Mouse (Mus musculus) T-cell, adult 66 days (primary cell): ENCODE results near the gene Sertm1. TPM values are rescaled to one million over a fixed set of nuclear protein-coding genes. Genes with fewer than 3 reads are reported as not detected.

ENCODE experiments used
- total RNA-seq, 2 experiments: library from RNA; stranded (reverse); gene quantifications; 3 replicates in 1 of 2; 4 replicates in 1 of 2; pipeline ENCODE4 v1.2.4; 2023

The Sertm1 gene
- total RNA-seq: not detected

DNA sequence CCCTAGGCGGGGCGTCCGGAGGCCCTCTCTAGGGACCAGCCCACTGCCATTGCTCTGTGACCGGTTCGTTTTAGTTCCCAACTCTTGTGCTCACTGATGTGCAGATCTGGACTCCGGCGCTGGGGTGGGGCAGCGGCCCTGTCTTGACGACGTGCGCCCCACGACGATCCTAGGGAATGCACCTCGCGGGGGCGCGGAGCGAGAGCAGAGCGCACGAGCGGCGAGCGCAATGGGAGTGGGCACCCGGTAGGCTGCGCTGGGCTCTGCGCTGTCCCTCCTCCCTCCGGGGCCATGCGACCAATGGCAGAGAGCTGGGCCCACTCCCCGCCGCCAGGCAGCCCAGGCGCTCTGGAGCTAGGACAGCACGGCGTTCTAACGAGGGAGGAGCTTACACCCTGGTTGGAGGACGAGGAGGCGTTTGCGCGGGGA lies at the start of gene Sertm1:
Gene Sertm1, minus strand, starts transcription at position 245 of the 429 bp plus-strand sequence.

Other genes starting within 250 kb of the Sertm1 start
- gene Supt20, start 223.1 kb downstream of the Sertm1 start, total RNA-seq: 100 to 1,000 TPM; 148 to 155 TPM
- not detected for gene Gm21958, start 201.5 kb downstream of the Sertm1 start, total RNA-seq
- gene Exosc8, start 180.5 kb downstream of the Sertm1 start, total RNA-seq: 100 to 1,000 TPM; 118 to 130 TPM
- gene Alg5, start 180.3 kb downstream of the Sertm1 start, total RNA-seq: 10 to 100 TPM; 29.4 to 30.9 TPM
- gene Smad9, start 160.3 kb downstream of the Sertm1 start, total RNA-seq: not detected
- gene Rfxap, start 108.1 kb downstream of the Sertm1 start, total RNA-seq: 10 to 100 TPM; 32.3 to 36.7 TPM
- gene Ccna1, start 139.6 kb upstream of the Sertm1 start, total RNA-seq: not detected
- gene Spg20, start 196.2 kb upstream of the Sertm1 start, total RNA-seq: 10 to 100 TPM; 19.8 to 25.2 TPM
- gene Ccdc169, start 221.5 kb upstream of the Sertm1 start, total RNA-seq: not detected